Mouse (Mus musculus) forebrain, postnatal 0 days (tissue): ENCODE results near the gene Boc. TPM values are rescaled to one million over a fixed set of nuclear protein-coding genes. Genes with fewer than 3 reads are reported as not detected.

Source experiments
- ATAC-seq: fragments of 200-750 bp; cut with Nextera tagmentation; 2 replicates; pipeline ENCODE4 v1.8.0; 2017; ENCODE audit warnings: mild to moderate bottlenecking, moderate library complexity
- DNase-seq: peaks from one replicate; pipeline ENCODE4 v3.0.0-alpha.2; 2015
- H3K27ac ChIP-seq: fragments of 300-500 bp; sonication (generic); 2 replicates; pipeline ENCODE4 v1.5.1; 2014; ENCODE audit warnings: low read depth, mild to moderate bottlenecking, antibody characterized with exemption, low read length, moderate library complexity, mixed read lengths
- H3K27me3 ChIP-seq: fragments of 300-500 bp; sonication (generic); 2 replicates; pipeline ENCODE4 v1.6.1; 2014; ENCODE audit warnings: mild to moderate bottlenecking, low read length, mixed read lengths; ENCODE audit not compliant: insufficient read depth
- H3K36me3 ChIP-seq: fragments of 300-500 bp; sonication (generic); 2 replicates; pipeline ENCODE4 v1.6.1; 2014; ENCODE audit warnings: mild to moderate bottlenecking, moderate library complexity; ENCODE audit not compliant: insufficient read depth
- H3K4me1 ChIP-seq: fragments of 300-500 bp; sonication (generic); 2 replicates; pipeline ENCODE4 v1.6.1; 2014; ENCODE audit warnings: antibody characterized with exemption; ENCODE audit not compliant: insufficient read depth
- H3K4me2 ChIP-seq: fragments of 300-500 bp; sonication (generic); 2 replicates; pipeline ENCODE4 v1.6.1; 2014; ENCODE audit warnings: low read depth, mild to moderate bottlenecking, moderate library complexity
- H3K4me3 ChIP-seq: fragments of 300-500 bp; sonication (generic); 2 replicates; pipeline ENCODE4 v1.5.1; 2014; ENCODE audit warnings: low read depth, low read length, mixed read lengths
- H3K9ac ChIP-seq: fragments of 300-500 bp; sonication (generic); 2 replicates; pipeline ENCODE4 v1.6.1; 2014; ENCODE audit warnings: mild to moderate bottlenecking
- H3K9me3 ChIP-seq: fragments of 300-500 bp; sonication (generic); 2 replicates; pipeline ENCODE4 v1.6.1; 2016; ENCODE audit warnings: low read length
- CTCF ChIP-seq: sonication (generic); IDR thresholded peaks from 2 replicates; pipeline ENCODE4 v1.5.1; 2016; ENCODE audit warnings: antibody characterized with exemption, control low read depth, low read depth
- WGBS: fragments of 180-500 bp; shearing (Covaris S2); extraction: QIAGEN DNeasy Blood & Tissue Kit; methylation state at CpG from one replicate; pipeline ENCODE4 v1.1.7; 2014; 5-methylcytosine and 5-hydroxymethylcytosine counted together
- polyA plus RNA-seq: library from polyadenylated mRNA; unstranded; fragments of >200 nt; fragmentation: Nextera tagmentation; extraction: Ambion mirVana; gene quantifications from 2 replicates; pipeline ENCODE4 v1.2.1, GENCODE M21; 2015
- total RNA-seq: library from RNA; depleted of rRNA; stranded (reverse); fragments of >200 nt; gene quantifications from 2 replicates; pipeline ENCODE4 v1.2.3, GENCODE M21; 2014

Gene Boc
- total and polyA plus RNA-seq, 2 experiments from 2014 or later = 3.5 to 12.3 TPM

- Histone ChIP-seq H3K4me3 (no peak overlapping the region), H3K9ac (no peak overlapping the region), H3K4me2 (peak overlapping the region; percentile 14; the same call in 1 of the 2 replicates), H3K36me3 (no peaks in the 10 kb centered on the region), H3K27ac (no peak overlapping the region), H3K9me3 (no peaks in the 10 kb centered on the region), H3K4me1 (no peaks in the 10 kb centered on the region), H3K27me3 (no peaks in the 10 kb centered on the region)
- no peak for TF ChIP-seq CTCF
- DNase-seq (peak; percentile 48), ATAC-seq (no peak)
- 27% methylated on average over 28 of the region's 28 CpGs for WGBS
Observed at GRCm38 (mm10) chr16:44481599-44482593, 76.8 kb downstream of the Boc start.

GRCm38 (mm10) chr16:44480616-44481015 is 78.1 kb downstream of the Boc start:
- ATAC-seq = no peak
- H3K9me3 ChIP-seq = no peaks in the 10 kb centered on the region
- H3K4me2 ChIP-seq = no peak overlapping the region
- peak; percentile 54 for TF ChIP-seq CTCF
- no peaks in the 10 kb centered on the region for H3K27me3 ChIP-seq
- H3K9ac ChIP-seq = no peak overlapping the region
- no peaks in the 10 kb centered on the region for H3K4me1 ChIP-seq
- no peaks in the 10 kb centered on the region for H3K36me3 ChIP-seq
- DNase-seq = peak; percentile 51
- WGBS = 42% methylated on average over 7 of the region's 7 CpGs
- H3K4me3 ChIP-seq = no peak overlapping the region
- H3K27ac ChIP-seq = no peak overlapping the region

GRCm38 (mm10) chr16:44479852-44480251 is 78.8 kb downstream of the Boc start:
- Histone ChIP-seq H3K4me3 (no peak overlapping the region), H3K27ac (no peak overlapping the region), H3K27me3 (no peaks in the 10 kb centered on the region), H3K4me2 (no peak overlapping the region), H3K9ac (no peak overlapping the region), H3K4me1 (no peaks in the 10 kb centered on the region), H3K9me3 (no peaks in the 10 kb centered on the region), H3K36me3 (no peaks in the 10 kb centered on the region)
- WGBS = 76% methylated on average over 14 of the region's 14 CpGs
- DNase-seq = no peak
- no peak for TF ChIP-seq CTCF
- ATAC-seq = no peak

- no peak for ATAC-seq
- no peak for DNase-seq
- Histone ChIP-seq H3K4me2 (no peak overlapping the region), H3K27ac (no peak overlapping the region), H3K9me3 (no peaks in the 10 kb centered on the region), H3K36me3 (no peaks in the 10 kb centered on the region), H3K9ac (no peak overlapping the region), H3K4me3 (no peak overlapping the region), H3K27me3 (no peaks in the 10 kb centered on the region), H3K4me1 (no peaks in the 10 kb centered on the region)
- no peak for TF ChIP-seq CTCF
- 46% methylated on average over 18 of the region's 18 CpGs for WGBS
Observed at GRCm38 (mm10) chr16:44478767-44479166, 79.9 kb downstream of the Boc start.

GRCm38 (mm10) chr16:44475682-44476375 is 82.9 kb downstream of the Boc start:
- no peaks in the 10 kb centered on the region for H3K9me3 ChIP-seq
- no peaks in the 10 kb centered on the region for H3K36me3 ChIP-seq
- 88% methylated on average over 11 of the region's 11 CpGs for WGBS
- no peak overlapping the region for H3K27ac ChIP-seq
- TF ChIP-seq CTCF = no peak
- ATAC-seq (no peak), DNase-seq (no peak)
- H3K27me3 ChIP-seq = no peaks in the 10 kb centered on the region
- no peak overlapping the region for H3K9ac ChIP-seq
- H3K4me3 ChIP-seq = no peak overlapping the region
- H3K4me2 ChIP-seq = no peak overlapping the region
- H3K4me1 ChIP-seq = no peaks in the 10 kb centered on the region

GRCm38 (mm10) chr16:44475281-44475680 is 83.4 kb downstream of the Boc start:
- no peaks in the 10 kb centered on the region for H3K4me1 ChIP-seq
- WGBS = 91% methylated on average over 14 of the region's 14 CpGs
- DNase-seq = no peak
- H3K36me3 ChIP-seq = no peaks in the 10 kb centered on the region
- H3K4me3 ChIP-seq = no peak overlapping the region
- no peak for TF ChIP-seq CTCF
- H3K27me3 ChIP-seq = no peaks in the 10 kb centered on the region
- ATAC-seq = no peak
- H3K9me3 ChIP-seq = no peaks in the 10 kb centered on the region
- no peak overlapping the region for H3K9ac ChIP-seq
- H3K27ac ChIP-seq = no peak overlapping the region
- no peak overlapping the region for H3K4me2 ChIP-seq

- no peaks in the 10 kb centered on the region for H3K9me3 ChIP-seq
- no peak overlapping the region for H3K27ac ChIP-seq
- H3K27me3 ChIP-seq = no peaks in the 10 kb centered on the region
- H3K36me3 ChIP-seq = no peaks in the 10 kb centered on the region
- H3K4me1 ChIP-seq = no peaks in the 10 kb centered on the region
- no peak overlapping the region for H3K4me3 ChIP-seq
- no peak for TF ChIP-seq CTCF
- H3K4me2 ChIP-seq = no peak overlapping the region
- 82% methylated on average over 5 of the region's 5 CpGs for WGBS
- no peak for DNase-seq
- H3K9ac ChIP-seq = no peak overlapping the region
- ATAC-seq = no peak
Observed at GRCm38 (mm10) chr16:44460922-44461321, 97.8 kb downstream of the Boc start.
